Mouse (Mus musculus) C2C12 (cell line): ENCODE data around the gene C5ar1.

Experiments
- CTCF ChIP-seq: IDR thresholded peaks from one replicate; pipeline ENCODE4 v1.5.1; 2011; ENCODE audit not compliant: control insufficient read depth, insufficient read depth, insufficient read length
- MYOD1 ChIP-seq: IDR thresholded peaks from one replicate; pipeline ENCODE4 v1.6.1; 2011; ENCODE audit warnings: low read depth; ENCODE audit not compliant: control insufficient read depth, insufficient read length
- MYOG ChIP-seq: IDR thresholded peaks from one replicate; pipeline ENCODE4 v1.6.1; 2011; ENCODE audit not compliant: control insufficient read depth, insufficient read length; ENCODE audit errors: extremely low read depth

DNA sequence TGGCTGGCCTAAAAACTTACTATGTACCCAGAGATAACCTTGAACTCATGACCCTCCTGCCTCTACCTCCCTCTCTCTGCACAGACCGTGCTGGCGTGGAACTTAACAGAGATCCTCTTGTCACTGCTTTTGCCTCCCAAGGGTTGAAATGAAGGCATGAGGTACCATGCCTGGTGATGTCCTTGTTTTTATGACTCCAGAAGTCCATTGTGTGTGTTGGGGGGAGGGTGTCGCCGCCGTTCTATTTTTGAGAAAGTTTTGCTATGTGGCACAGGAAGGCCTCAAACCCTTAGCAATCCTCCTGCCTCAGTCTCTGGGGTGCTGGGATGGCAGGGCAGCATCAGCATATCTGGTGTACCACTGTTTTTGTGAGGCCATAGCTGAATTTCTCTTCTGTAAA, 39.6 kb upstream of the C5ar1 start:
- TF ChIP-seq CTCF (no peak), MYOD1 (no peak), MYOG (no peak)
